Mouse (Mus musculus): ENCODE measurements around the gene Zfp637. TPM values are rescaled to one million over a fixed set of nuclear protein-coding genes. Genes with fewer than 3 reads are reported as not detected.

Zfp637 gene
- polyA plus RNA-seq, 1 experiment from 2014 or later, result 39.8 TPM

DNA sequence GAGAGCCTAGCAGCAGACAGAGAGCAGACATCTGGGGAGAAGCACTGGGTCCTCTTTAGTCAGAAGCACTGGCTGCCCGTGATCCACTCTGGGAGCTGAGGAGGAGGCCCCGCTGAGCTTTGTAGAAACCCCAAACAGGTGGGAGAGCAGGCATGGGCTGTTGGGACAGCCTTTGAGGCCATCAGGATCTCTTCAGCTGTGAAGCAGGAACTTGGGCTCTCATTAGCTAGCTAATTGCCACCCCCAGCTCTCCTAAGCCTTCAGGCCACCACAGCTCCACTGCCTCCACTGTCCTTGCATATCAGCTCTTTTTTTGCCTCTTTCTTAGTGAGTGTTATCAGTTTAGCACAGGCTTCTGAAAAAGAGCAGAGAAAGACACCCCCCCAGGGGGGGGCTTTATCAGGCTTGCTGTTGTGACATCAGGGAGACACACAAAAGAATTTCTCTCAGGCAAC, 47.7 kb downstream of the Zfp637 start:
- H3K9ac ChIP-seq, result peak overlapping the region; percentile 78
- H3K4me1 ChIP-seq (replicated peaks), result peaks cover 77% of the 10 kb centered on the region
- H3K27me3 ChIP-seq, result no peaks in the 10 kb centered on the region
- peak overlapping the region; percentile 98 for H3K27ac ChIP-seq
- H3K4me2 ChIP-seq, result peak overlapping the region; percentile 72
- H3K4me3 ChIP-seq (replicated peaks), result peak overlapping the region; percentile 46
- H3K36me3 ChIP-seq, result no peaks in the 10 kb centered on the region
- WGBS (ENCODE audit: insufficient replicate concordance), result 20% methylated on average over 2 of the region's 2 CpGs
- ATAC-seq (ENCODE audit: low read depth) (peak; percentile 93), DNase-seq (peak; percentile 86)
- no peaks in the 10 kb centered on the region for H3K9me3 ChIP-seq (replicated peaks)

DNA sequence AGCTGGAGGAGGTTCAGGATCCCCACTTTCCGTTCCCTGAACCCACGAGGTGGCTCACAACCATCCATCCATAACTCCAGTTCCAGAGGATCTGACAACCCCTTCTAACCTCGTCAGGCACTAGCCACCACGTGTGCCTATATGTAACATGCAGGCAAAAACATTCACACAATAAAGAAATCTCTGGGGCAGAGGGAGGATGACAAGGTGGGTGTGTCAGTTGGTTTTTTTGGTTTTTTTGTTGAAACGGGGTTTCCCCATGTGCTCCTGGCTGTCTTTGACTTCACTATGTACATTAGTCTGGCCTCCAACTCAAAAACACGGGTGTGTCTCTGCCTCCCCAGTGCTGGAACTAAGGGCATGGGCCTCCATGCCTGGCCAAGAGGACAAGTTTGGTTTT, 49.3 kb downstream of the Zfp637 start:
- H3K9me3 ChIP-seq (replicated peaks), result no peaks in the 10 kb centered on the region
- no peak for DNase-seq
- H3K27ac ChIP-seq, result peak overlapping the region; percentile 98
- H3K4me3 ChIP-seq (replicated peaks), result no peak overlapping the region
- no peak overlapping the region for H3K9ac ChIP-seq
- no peak overlapping the region for H3K4me2 ChIP-seq
- no peaks in the 10 kb centered on the region for H3K27me3 ChIP-seq
- 53% methylated on average over 6 of the region's 6 CpGs for WGBS (ENCODE audit: insufficient replicate concordance)
- H3K4me1 ChIP-seq (replicated peaks), result peaks cover 73% of the 10 kb centered on the region
- ATAC-seq (ENCODE audit: low read depth), result no peak
- no peaks in the 10 kb centered on the region for H3K36me3 ChIP-seq

DNA sequence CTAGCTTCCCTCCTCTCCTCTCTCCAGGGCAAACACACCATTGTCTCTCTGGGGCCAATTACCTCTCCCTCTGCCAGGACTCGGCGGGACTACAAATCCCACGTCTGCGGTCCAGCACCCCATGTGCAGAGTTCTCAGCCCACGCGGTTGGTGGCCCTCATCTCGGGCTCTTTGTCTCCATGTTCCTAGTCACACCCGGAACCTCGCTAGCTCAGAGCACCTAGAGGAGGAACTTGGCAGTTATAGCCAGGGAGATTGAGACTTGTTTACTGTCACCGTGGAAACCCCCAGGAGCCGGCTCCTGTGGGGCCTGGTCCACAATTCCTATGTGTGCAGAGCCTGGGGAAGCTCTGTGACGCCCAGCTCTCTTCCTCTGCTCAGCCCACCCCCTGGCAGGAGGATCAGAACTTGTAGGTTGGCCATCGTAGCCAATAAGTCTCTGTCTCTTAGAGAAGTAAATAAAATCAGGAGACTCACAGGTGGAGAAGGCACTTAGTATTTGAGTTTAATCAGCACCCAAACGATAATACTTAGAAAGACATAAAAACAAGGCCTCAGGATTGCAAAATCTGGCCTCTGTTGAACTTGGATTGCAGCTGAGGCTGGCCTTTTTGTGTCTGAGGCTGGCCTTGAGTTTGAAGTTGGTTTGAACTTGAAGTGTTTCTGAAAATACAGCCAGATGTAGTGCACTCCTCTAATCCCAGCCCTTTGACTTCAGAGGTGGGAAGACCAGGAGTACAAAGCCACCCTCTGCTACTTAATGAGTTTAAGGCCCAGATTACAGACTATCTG, 50.6 kb downstream of the Zfp637 start:
- Histone ChIP-seq H3K27me3 (no peaks in the 10 kb centered on the region), H3K9me3 (replicated peaks) (no peaks in the 10 kb centered on the region), H3K4me2 (no peak overlapping the region), H3K4me3 (replicated peaks) (no peak overlapping the region), H3K36me3 (no peaks in the 10 kb centered on the region), H3K27ac (0 out of 2 replicates have a peak overlapping the region, but pooled peaks have one; percentile 25), H3K9ac (0 out of 2 replicates have a peak overlapping the region, but pooled peaks have one; percentile 0), H3K4me1 (replicated peaks) (peaks cover 63% of the 10 kb centered on the region)
- ATAC-seq (ENCODE audit: low read depth) (no peak), DNase-seq (no peak)
- WGBS (ENCODE audit: insufficient replicate concordance), result 57% methylated on average over 14 of the region's 14 CpGs

DNA sequence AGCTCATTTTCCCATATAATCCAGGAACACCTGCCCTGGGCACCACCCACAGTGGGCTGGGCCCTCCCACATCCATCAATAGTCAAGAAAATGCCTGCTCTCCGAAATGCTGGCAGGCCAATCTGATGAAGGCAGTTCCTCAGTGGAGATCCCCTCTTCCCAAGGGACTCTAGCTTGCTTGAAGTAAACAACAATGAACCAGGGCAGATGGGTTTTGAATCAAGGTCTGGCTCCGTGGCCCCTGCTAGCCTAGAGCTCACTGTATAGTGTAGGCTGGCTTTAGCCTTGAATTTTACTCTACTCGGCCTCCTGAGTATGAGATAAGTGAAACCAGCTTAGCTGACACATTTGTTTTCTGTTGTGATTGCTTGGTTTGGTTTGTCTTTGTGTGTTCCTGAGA, 51.4 kb downstream of the Zfp637 start:
- Histone ChIP-seq H3K27me3 (no peaks in the 10 kb centered on the region), H3K27ac (no peak overlapping the region), H3K4me1 (replicated peaks) (peaks cover 56% of the 10 kb centered on the region), H3K36me3 (no peaks in the 10 kb centered on the region), H3K4me3 (replicated peaks) (no peak overlapping the region), H3K9me3 (replicated peaks) (no peaks in the 10 kb centered on the region), H3K4me2 (no peak overlapping the region), H3K9ac (no peak overlapping the region)
- DNase-seq (no peak), ATAC-seq (ENCODE audit: low read depth) (no peak)
- WGBS (ENCODE audit: insufficient replicate concordance), result 61% methylated on average over 3 of the region's 3 CpGs

DNA sequence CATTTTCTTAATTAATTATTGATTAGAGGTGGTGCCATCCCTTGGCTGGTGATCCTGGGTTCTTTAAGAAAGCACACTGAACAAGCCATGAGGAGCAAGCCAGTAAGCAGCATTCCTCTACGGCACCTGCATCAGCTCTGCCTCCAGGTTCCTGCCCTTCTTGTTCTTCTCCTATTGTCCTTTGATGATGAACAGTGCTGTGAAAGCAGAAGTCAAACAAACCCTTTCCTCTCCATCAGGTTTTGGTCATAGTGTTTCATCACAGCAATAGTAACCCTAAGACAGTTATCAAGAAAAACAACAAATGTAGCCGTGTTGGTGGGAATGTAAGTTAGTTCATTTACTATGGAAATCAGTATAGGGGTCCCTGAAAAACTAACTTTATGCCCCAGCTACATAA, 52.5 kb downstream of the Zfp637 start:
- Histone ChIP-seq H3K4me3 (replicated peaks) (no peak overlapping the region), H3K4me2 (no peak overlapping the region), H3K27ac (no peak overlapping the region), H3K4me1 (replicated peaks) (peaks cover 46% of the 10 kb centered on the region), H3K36me3 (no peaks in the 10 kb centered on the region), H3K9ac (no peak overlapping the region), H3K9me3 (replicated peaks) (no peaks in the 10 kb centered on the region), H3K27me3 (no peaks in the 10 kb centered on the region)
- 84% methylated on average over 2 of the region's 2 CpGs for WGBS (ENCODE audit: insufficient replicate concordance)
- DNase-seq (no peak), ATAC-seq (ENCODE audit: low read depth) (no peak)

Other genes starting within 250 kb of the Zfp637 start
- gene Zfp239, start 20.9 kb downstream of the Zfp637 start, polyA plus RNA-seq (2015; fragmentation: Nextera tagmentation; extraction: Ambion mirVana), result 3.0 and 4.1 TPM in 2 replicates
- 594 and 691 TPM in 2 replicates for gene Hnrnpf, start 59.1 kb downstream of the Zfp637 start, polyA plus RNA-seq (2015; fragmentation: Nextera tagmentation; extraction: Ambion mirVana)
- gene Fxyd4, start 96.5 kb downstream of the Zfp637 start, polyA plus RNA-seq (2015; fragmentation: Nextera tagmentation; extraction: Ambion mirVana), result 0.37 and 0.38 TPM in 2 replicates
- 0.05 and 0.06 TPM in 2 replicates for gene Rasgef1a, start 170.3 kb downstream of the Zfp637 start, polyA plus RNA-seq (2015; fragmentation: Nextera tagmentation; extraction: Ambion mirVana)

All from liver, embryonic 13.5 days (tissue).